Mouse (Mus musculus): Measurements from ENCODE around the gene Slc16a13. TPM values are rescaled to one million over a fixed set of nuclear protein-coding genes. Genes with fewer than 3 reads are reported as not detected.
"Not testable (repeated sequence)": the region's sequence is repeated elsewhere in the genome, so short reads cannot be mapped to it uniquely, and the experiment has no call there.

The Slc16a13 gene
- total RNA-seq, 2 experiments from 2014 or later, result 4.2 to 5.8 TPM

- peak; percentile 13 to 20 for DNase-seq
- intact Hi-C loops (cut with DNase I), result no loop called here
Measured at GRCm38 (mm10) chr11:70179401-70179800, 41.5 kb downstream of the Slc16a13 start.

- intact Hi-C loops (cut with DNase I), result no loop called here
- no peak for DNase-seq
Measured at GRCm38 (mm10) chr11:70178756-70179155, 42.1 kb downstream of the Slc16a13 start.

DNA sequence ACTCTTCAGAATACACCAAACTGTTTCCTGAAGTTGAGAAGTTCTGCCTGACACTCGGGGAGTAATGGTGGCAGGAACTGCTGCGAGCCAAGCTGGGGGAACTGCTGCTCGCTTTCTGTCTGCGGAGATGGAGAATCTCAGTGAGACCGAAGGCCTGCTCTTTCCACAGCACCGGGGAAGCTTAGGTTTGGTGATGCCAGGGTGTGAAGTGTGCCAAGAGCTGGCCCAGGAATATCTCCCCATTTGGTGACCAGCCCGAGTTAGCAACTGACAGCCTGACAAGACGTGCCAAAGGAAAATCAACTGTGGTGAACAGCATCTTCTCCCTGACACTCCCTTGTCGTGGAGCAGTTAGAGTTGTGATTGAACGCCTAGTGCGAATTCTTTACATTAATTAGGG, 42.6 kb downstream of the Slc16a13 start:
- no peak for DNase-seq
- intact Hi-C loops (cut with DNase I), result no loop called here

- no peak for DNase-seq
- intact Hi-C loops (cut with DNase I), result no loop called here
Measured at GRCm38 (mm10) chr11:70177647-70178046, 43.2 kb downstream of the Slc16a13 start.

DNA sequence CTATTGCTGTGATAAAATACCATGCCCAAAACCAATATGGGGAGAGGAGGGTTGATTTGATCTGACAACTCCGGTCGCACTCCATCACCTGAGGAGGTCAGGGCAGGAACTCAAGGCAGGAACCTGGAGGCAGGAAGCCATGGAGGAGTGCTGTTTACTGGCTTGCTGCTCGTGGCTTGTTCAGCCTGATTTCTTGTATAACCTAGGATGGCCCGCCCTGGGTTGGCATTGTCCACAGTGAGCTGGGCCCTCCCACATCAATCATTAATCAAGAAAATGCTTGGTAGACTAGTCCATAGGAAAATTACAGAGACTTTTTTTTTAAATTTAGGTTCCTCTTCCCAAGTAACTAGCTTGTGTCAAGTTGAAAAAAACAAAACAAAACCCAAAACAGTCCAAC, 46.4 kb downstream of the Slc16a13 start:
- DNase-seq, result no peak
- intact Hi-C loops (cut with DNase I), result no loop called here

DNA sequence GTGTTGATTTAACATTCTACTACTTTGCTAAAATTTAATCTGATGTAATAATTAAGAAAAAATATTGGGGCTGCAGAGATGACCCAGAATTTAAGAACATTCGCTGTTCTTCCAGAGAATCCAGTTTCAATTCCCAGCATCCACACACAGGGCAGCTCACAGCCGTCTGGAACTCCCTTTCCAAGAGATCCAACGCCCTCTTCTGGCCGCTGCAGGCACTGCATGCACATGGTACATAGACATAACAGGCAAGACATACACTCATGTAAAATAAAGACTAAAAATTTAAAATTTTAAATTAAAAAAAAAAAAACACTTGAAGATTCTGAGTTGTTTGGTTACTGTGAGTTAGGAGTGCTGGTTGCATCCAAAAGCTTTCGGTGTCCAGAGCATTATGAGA, 48.6 kb downstream of the Slc16a13 start:
- no peak for DNase-seq
- intact Hi-C loops (cut with DNase I), result no loop called here

DNA sequence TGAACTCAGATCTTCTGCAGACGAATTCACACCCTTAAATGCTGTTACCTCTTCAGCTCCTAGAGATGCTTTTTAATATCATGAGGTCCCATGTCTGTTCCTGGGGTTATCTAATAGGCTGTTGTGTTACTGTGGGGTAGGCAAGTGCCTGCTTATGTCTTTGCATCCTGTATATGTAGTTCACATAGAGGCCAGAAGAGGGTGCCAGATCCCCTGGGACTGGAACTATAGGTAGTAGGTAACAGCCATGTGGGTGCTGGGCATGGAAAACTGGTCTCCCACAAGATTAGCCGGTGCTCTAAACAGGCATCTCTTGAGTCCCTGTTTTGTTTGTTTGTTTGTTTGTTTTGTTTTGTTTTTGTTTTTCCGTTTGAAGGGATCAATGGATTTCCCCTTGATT, 49.0 kb downstream of the Slc16a13 start:
- peak in 1 of 2 experiments; percentile 28 for DNase-seq
- intact Hi-C loops (cut with DNase I), result no loop called here

DNA sequence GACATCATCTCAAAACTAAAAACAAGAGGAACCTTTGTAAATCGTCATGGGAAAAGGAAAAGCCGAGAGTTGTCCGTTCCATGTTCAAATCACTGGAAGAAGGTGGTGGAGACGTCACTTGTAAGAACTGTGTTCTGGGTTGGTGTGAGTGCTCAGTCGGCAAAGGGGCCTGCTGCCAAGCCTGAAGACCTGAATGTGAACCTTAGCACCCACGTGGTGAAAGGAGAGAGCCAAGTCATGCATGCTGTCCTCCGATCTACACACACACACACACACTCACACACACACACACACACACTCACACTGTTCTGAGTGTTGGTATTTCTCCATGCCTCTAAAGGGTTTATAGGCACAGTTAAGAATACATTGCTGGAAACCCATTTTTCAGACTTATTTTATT, 49.7 kb downstream of the Slc16a13 start:
- intact Hi-C loops (cut with DNase I), result no loop called here
- no peak for DNase-seq

DNA sequence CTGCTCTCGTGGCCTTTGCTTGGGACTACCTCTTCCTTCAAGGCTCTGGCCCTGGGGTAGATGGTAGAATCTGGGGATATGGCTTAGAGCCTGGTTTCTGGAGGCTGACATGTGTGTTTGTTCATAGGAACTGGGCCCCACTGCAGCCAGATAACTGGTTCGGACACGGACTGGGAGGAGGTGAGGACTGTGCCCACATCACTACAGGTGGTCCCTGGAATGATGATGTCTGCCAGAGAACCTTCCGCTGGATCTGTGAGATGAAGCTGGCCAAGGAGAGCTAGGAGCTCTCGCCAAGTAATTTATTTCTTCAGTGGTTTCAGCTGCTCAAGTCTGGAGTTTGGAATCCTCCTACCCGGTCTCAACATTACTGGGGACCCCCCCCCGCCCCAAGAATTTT, 50.6 kb downstream of the Slc16a13 start:
- intact Hi-C loops (cut with DNase I), result no loop called here
- no peak for DNase-seq

- intact Hi-C loops (cut with DNase I); DNase-seq: not testable (repeated sequence)
Measured at GRCm38 (mm10) chr11:70169471-70169870, 51.4 kb downstream of the Slc16a13 start.

DNA sequence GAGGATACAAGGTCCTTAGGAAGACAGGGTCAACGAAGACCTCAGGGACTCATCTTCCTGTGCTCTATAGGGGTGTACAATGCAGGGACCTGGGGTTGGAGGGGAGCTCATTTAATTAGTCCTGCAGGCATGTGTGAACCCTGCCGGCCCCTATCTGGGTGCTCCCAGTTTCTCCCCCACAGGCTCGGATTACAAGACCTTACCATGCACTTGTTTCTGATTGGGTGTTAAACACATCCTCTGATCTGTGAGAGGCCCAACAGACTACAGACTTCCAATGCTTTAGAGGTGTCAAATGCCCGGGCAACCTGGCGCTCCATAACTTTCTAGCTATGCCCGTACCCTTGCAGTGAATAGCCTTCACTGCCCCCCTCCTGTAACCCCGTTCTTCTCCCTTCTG, 52.7 kb downstream of the Slc16a13 start:
- intact Hi-C loops (cut with DNase I), result no loop called here

More for the DNA sequence above, 52.7 kb downstream of the Slc16a13 start:
- no peak for DNase-seq

Small RNA genes lying within 50 kb of the gene (microRNA-seq; reads per million reads assigned to microRNA genes)
- gene Mir195a (1,263 to 2,121 reads per million in 2 experiments), gene Mir497 (0 reads per million in 2 experiments), gene Mir497b (0 reads per million in 2 experiments)

Other genes starting within 250 kb of the Slc16a13 start
- 100 to 1,000 TPM; 143 to 147 TPM for gene Ctdnep1, start 239.9 kb downstream of the Slc16a13 start, total RNA-seq (2021)
- gene Elp5, start 238.5 kb downstream of the Slc16a13 start, total RNA-seq (2021), result 10 to 100 TPM; 52.4 to 59.0 TPM
- gene Gabarap, start 229.9 kb downstream of the Slc16a13 start, total RNA-seq (2021), result 100 to 1,000 TPM; 249 to 257 TPM
- gene Phf23, start 225.3 kb downstream of the Slc16a13 start, total RNA-seq (2021), result 10 to 100 TPM; 27.4 to 31.5 TPM
- gene Dvl2, start 220.5 kb downstream of the Slc16a13 start, total RNA-seq (2021), result 1 to 10 TPM; 7.2 to 9.2 TPM
- 1,000 to 10,000 TPM; 1,350 to 1,353 TPM for gene Acadvl, start 205.7 kb downstream of the Slc16a13 start, total RNA-seq (2021)
- 10 to 100 TPM; 10.4 to 11.2 TPM for gene Dlg4, start 204.1 kb downstream of the Slc16a13 start, total RNA-seq (2021)
- not detected for gene Asgr1, start 167.0 kb downstream of the Slc16a13 start, total RNA-seq (2021)
- under 1 TPM in 1 of 2 experiments, not detected in 1; 0.45 TPM for gene Asgr2, start 128.4 kb downstream of the Slc16a13 start, total RNA-seq (2021)
- 1 to 10 TPM; 2.2 to 2.7 TPM for gene Mgl2, start 90.7 kb downstream of the Slc16a13 start, total RNA-seq (2021)
- gene Clec10a, start 64.9 kb downstream of the Slc16a13 start, total RNA-seq (2021), result 1 to 10 TPM; 1.7 to 2.2 TPM
- under 1 TPM; 0.76 to 0.90 TPM for gene Slc16a11, start 8.3 kb downstream of the Slc16a13 start, total RNA-seq (2021)
- gene Bcl6b, start 8.7 kb upstream of the Slc16a13 start, total RNA-seq (2021), result 10 to 100 TPM; 26.1 to 32.5 TPM
- 10 to 100 TPM; 34.7 to 38.4 TPM for gene 0610010K14Rik, start 16.9 kb upstream of the Slc16a13 start, total RNA-seq (2021)
- 1 to 10 TPM; 3.1 to 3.2 TPM for gene Gm21988, start 18.8 kb upstream of the Slc16a13 start, total RNA-seq (2021)
- gene Rnasek, start 18.8 kb upstream of the Slc16a13 start, total RNA-seq (2021), result 10 to 100 TPM; 89.0 to 96.3 TPM
- 1 to 10 TPM; 2.7 to 3.1 TPM for gene Alox12, start 34.3 kb upstream of the Slc16a13 start, total RNA-seq (2021)
- gene Alox12e, start 101.6 kb upstream of the Slc16a13 start, total RNA-seq (2021), result under 1 TPM; 0.14 to 0.44 TPM
- 1 to 10 TPM; 5.2 to 8.1 TPM for gene Alox15, start 131.0 kb upstream of the Slc16a13 start, total RNA-seq (2021)
- 10 to 100 TPM; 19.8 to 22.9 TPM for gene Pelp1, start 189.0 kb upstream of the Slc16a13 start, total RNA-seq (2021)
- 10 to 100 TPM; 13.8 to 17.0 TPM for gene Arrb2, start 211.6 kb upstream of the Slc16a13 start, total RNA-seq (2021)
- 1 to 10 TPM; 7.3 to 8.5 TPM for gene Med11, start 230.9 kb upstream of the Slc16a13 start, total RNA-seq (2021)
- 1 to 10 TPM; 2.9 to 4.7 TPM for gene Zmynd15, start 238.4 kb upstream of the Slc16a13 start, total RNA-seq (2021)
- gene Cxcl16, start 238.9 kb upstream of the Slc16a13 start, total RNA-seq (2021), result 1 to 10 TPM; 7.3 to 9.5 TPM

All from heart, postnatal 14 days (tissue).